Comparison of ENCODE assay signal across 17 mouse cellular contexts in genomic region chr8:71658515-71659049, GRCm38 (mm10). TPM values are rescaled to one million over a fixed set of nuclear protein-coding genes. Genes with fewer than 3 reads are reported as not detected.
DNase-seq lines count a peak whose midpoint lies in the region; ATAC-seq and TF ChIP-seq lines count a peak whose summit lies in the region.
"Had no signal": no experiment of that assay in that cellular context is flagged by ENCODE, and none has a peak within 500 bp of the region (broad histone marks: within the 10 kb centered on the region; RNA-seq: fewer than 3 reads in every experiment).

No protein-coding gene starts in this region.

- ATAC-seq in intestine, postnatal 0 days: 0 out of 2 replicates have a peak, but pooled peaks have one; percentile 25
- ATAC-seq: lung, postnatal 0 days had no signal

- no peak overlapping the region for H3K4me3 ChIP-seq in intestine, postnatal 0 days (ENCODE audit: low read depth, low read length)
- H3K4me3 ChIP-seq: embryonic facial prominence, embryonic 13.5 days; heart, adult 2 months; heart, embryonic 15.5 days; hindbrain, embryonic 10.5 days; midbrain, embryonic 10.5 days had no signal

- no peak overlapping the region for H3K27ac ChIP-seq in intestine, postnatal 0 days (ENCODE audit: low read depth, low read length)
- H3K27ac ChIP-seq: embryonic facial prominence, embryonic 13.5 days; heart, adult 2 months; heart, embryonic 15.5 days; hindbrain, embryonic 10.5 days; midbrain, embryonic 10.5 days had no signal

- peak; percentile 31 to 46 for DNase-seq in kidney, postnatal 25 days
- no peak for DNase-seq in kidney, adult 11 months
- DNase-seq in thymus, postnatal 0 days (ENCODE audit: low spot score): peak; percentile 28
- DNase-seq in thymus, adult 18-20 months: no peak
- peak; percentile 46 for DNase-seq in yolk sac, embryonic 10.5 days (ENCODE audit: low spot score)
- no peak for DNase-seq in embryo, embryonic 10.5 days (ENCODE audit: low spot score)
- DNase-seq: adrenal gland, adult 8-10 months; gastrocnemius, postnatal 10 days; heart, adult 2 months; spleen, adult 18-20 months; thymus, postnatal 14 days had no signal

- H3K36me3 ChIP-seq in intestine, postnatal 0 days (ENCODE audit: control insufficient read depth, insufficient read depth): no peaks in the 10 kb centered on the region
- H3K36me3 ChIP-seq: embryonic facial prominence, embryonic 13.5 days; heart, embryonic 15.5 days; hindbrain, embryonic 10.5 days; midbrain, embryonic 10.5 days had no signal

- no peak overlapping the region for H3K9ac ChIP-seq in intestine, postnatal 0 days (ENCODE audit: low read depth, low read length)
- H3K9ac ChIP-seq: heart, embryonic 15.5 days had no signal

- peak overlapping the region; percentile 17; the same call in 1 of the 2 replicates for H3K4me2 ChIP-seq in intestine, postnatal 0 days (replicated peaks; ENCODE audit: low read depth)
- H3K4me2 ChIP-seq: embryonic facial prominence, embryonic 13.5 days; heart, embryonic 15.5 days had no signal

- peaks cover 46% of the 10 kb centered on the region for H3K27me3 ChIP-seq in intestine, postnatal 0 days (replicated peaks; ENCODE audit: control insufficient read depth, insufficient read depth, low read length)

- WGBS in intestine, postnatal 0 days: 22% methylated on average over 17 of the region's 17 CpGs

- TF ChIP-seq CTCF in intestine, postnatal 0 days (IDR thresholded peaks at IDR 0.05; ENCODE audit: low read depth): no peak

- no peaks in the 10 kb centered on the region for H3K9me3 ChIP-seq in intestine, postnatal 0 days (ENCODE audit: control insufficient read depth)
- H3K9me3 ChIP-seq: embryonic facial prominence, embryonic 13.5 days; heart, embryonic 15.5 days; hindbrain, embryonic 10.5 days; midbrain, embryonic 10.5 days had no signal

- H3K4me1 ChIP-seq in intestine, postnatal 0 days (replicated peaks; ENCODE audit: control insufficient read depth, insufficient read depth, low read length): no peaks in the 10 kb centered on the region

RNA-seq across cellular contexts. Expression of gene Unc13a, which starts 13.0 kb away (rescaled TPM):
- polyA plus RNA-seq in thymus, postnatal 0 days (2015; fragmentation: Nextera tagmentation; extraction: Ambion mirVana): 0.58 and 0.68 TPM in 2 replicates
- polyA plus RNA-seq in intestine, postnatal 0 days (2015; fragmentation: Nextera tagmentation; extraction: Ambion mirVana): 0.60 and 0.72 TPM in 2 replicates

RNA-seq across cellular contexts. Expression of gene Jak3, which starts 17.5 kb away (rescaled TPM):
- 17.0 and 20.3 TPM in 2 replicates for polyA plus RNA-seq in thymus, postnatal 0 days (2015; fragmentation: Nextera tagmentation; extraction: Ambion mirVana)
- 5.7 and 6.8 TPM in 2 replicates for polyA plus RNA-seq in intestine, postnatal 0 days (2015; fragmentation: Nextera tagmentation; extraction: Ambion mirVana)

RNA-seq across cellular contexts. Expression of gene Insl3, which starts 30.4 kb away (rescaled TPM):
- 3.7 and 6.7 TPM in 2 replicates for polyA plus RNA-seq in thymus, postnatal 0 days (2015; fragmentation: Nextera tagmentation; extraction: Ambion mirVana)
- polyA plus RNA-seq in intestine, postnatal 0 days (2015; fragmentation: Nextera tagmentation; extraction: Ambion mirVana): 2.5 and 3.0 TPM in 2 replicates

RNA-seq across cellular contexts. Expression of gene B3gnt3, which starts 43.0 kb away (rescaled TPM):
- polyA plus RNA-seq in thymus, postnatal 0 days (2015; fragmentation: Nextera tagmentation; extraction: Ambion mirVana): 2.1 and 2.7 TPM in 2 replicates
- polyA plus RNA-seq in intestine, postnatal 0 days (2015; fragmentation: Nextera tagmentation; extraction: Ambion mirVana): 30.5 and 33.5 TPM in 2 replicates

RNA-seq across cellular contexts. Expression of gene Colgalt1, which starts 47.8 kb away (rescaled TPM):
- 37.9 and 38.9 TPM in 2 replicates for polyA plus RNA-seq in thymus, postnatal 0 days (2015; fragmentation: Nextera tagmentation; extraction: Ambion mirVana)
- polyA plus RNA-seq in intestine, postnatal 0 days (2015; fragmentation: Nextera tagmentation; extraction: Ambion mirVana): 43.3 and 44.5 TPM in 2 replicates

Comparison
In these comparisons a context has a peak if more than half of its experiments do, and no peak if none do; other contexts are left out.
1. DNase-seq: peak in kidney, postnatal 25 days (2 of 2), thymus, postnatal 0 days (single experiment) and yolk sac, embryonic 10.5 days (single experiment); none in kidney, adult 11 months (single experiment), thymus, adult 18-20 months (0 of 2) and embryo, embryonic 10.5 days (single experiment).